Mouse (Mus musculus) megakaryocyte, embryonic 14.5 days (primary cell): ENCODE results near the gene Prkaa1. TPM values are rescaled to one million over a fixed set of nuclear protein-coding genes. Genes with fewer than 3 reads are reported as not detected.

Source experiments
- H3K27me3 ChIP-seq: replicated peaks from 2 replicates; pipeline ENCODE3; 2012; ENCODE audit warnings: inconsistent platforms
- H3K36me3 ChIP-seq: replicated peaks from 2 replicates; pipeline ENCODE3; 2012; ENCODE audit warnings: low read length, inconsistent platforms, mixed read lengths
- H3K4me1 ChIP-seq: 2 replicates; pipeline ENCODE4 v1.6.1; 2012; ENCODE audit warnings: inconsistent platforms
- H3K4me3 ChIP-seq: replicated peaks from 2 replicates; pipeline ENCODE3; 2012; ENCODE audit warnings: moderate library complexity, mild to moderate bottlenecking, inconsistent platforms
- H3K9me3 ChIP-seq: 2 replicates; pipeline ENCODE4 v1.6.1; 2012; ENCODE audit warnings: inconsistent platforms
- FLI1 ChIP-seq: IDR thresholded peaks from 2 replicates; pipeline ENCODE4 v1.6.1; 2012; ENCODE audit warnings: low read length, inconsistent platforms, mixed read lengths
- GATA1 ChIP-seq: IDR thresholded peaks from 3 replicates; pipeline ENCODE4 v1.6.1; 2012; ENCODE audit warnings: mixed read lengths, low read length, inconsistent platforms, borderline replicate concordance
- polyA plus RNA-seq: library from polyadenylated mRNA; stranded (reverse); fragments of >175 nt; gene quantifications from 2 replicates; pipeline ENCODE4 v1.2.3, GENCODE M21; 2012; ENCODE audit warnings: low replicate concordance; ENCODE audit not compliant: insufficient read depth

The Prkaa1 gene
- polyA plus RNA-seq, 1 experiment: 0.93 TPM

DNA sequence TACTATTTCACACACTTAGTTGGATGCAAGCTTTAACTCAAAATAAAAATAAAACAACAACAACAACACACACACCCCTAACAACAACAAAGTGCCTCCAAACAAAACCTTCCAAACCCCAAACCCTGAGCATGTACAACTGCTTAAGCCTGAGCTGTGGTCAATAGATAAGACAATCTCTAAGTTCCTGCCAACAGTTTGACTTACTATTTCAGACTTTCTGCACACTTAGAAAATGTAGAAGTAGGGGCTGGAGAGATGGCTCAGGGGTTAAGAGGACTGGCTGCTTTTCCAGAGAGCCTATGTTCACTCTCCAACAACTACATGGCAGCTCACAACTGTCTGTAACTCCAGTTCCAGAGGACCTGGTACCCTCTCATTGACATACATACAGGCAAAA is 3.3 kb upstream of the Prkaa1 start:
- H3K27me3 ChIP-seq: no peaks in the 10 kb centered on the region
- peaks cover 69% of the 10 kb centered on the region for H3K4me1 ChIP-seq
- TF ChIP-seq FLI1 (no peak), GATA1 (no peak)
- H3K36me3 ChIP-seq: peaks cover under 1% of the 10 kb centered on the region
- peak overlapping the region; percentile 38 for H3K4me3 ChIP-seq
- H3K9me3 ChIP-seq: no peaks in the 10 kb centered on the region

DNA sequence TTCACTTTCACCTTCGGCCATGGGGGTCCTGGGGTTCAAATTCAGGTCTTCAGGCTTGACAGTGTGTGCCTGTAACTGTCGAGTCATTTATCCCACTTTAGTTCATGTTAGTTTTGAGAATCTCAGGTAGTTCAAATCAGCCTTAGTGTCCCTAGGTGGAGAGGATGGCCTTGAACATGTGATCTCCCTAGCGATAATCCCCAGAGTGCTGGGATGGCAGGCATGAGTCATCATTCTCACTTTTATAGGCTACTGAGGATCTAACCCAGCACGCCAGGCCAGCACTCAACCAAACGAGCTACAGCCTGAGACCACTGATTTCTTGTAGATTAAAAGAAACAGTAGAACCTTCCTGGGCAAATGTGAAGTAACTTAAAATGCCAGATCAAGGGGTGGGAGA is 1.6 kb upstream of the Prkaa1 start:
- Histone ChIP-seq H3K9me3 (no peaks in the 10 kb centered on the region), H3K4me3 (peak overlapping the region; percentile 7), H3K27me3 (no peaks in the 10 kb centered on the region), H3K4me1 (peaks cover 72% of the 10 kb centered on the region), H3K36me3 (peaks cover 7% of the 10 kb centered on the region)
- TF ChIP-seq FLI1: no peak

DNA sequence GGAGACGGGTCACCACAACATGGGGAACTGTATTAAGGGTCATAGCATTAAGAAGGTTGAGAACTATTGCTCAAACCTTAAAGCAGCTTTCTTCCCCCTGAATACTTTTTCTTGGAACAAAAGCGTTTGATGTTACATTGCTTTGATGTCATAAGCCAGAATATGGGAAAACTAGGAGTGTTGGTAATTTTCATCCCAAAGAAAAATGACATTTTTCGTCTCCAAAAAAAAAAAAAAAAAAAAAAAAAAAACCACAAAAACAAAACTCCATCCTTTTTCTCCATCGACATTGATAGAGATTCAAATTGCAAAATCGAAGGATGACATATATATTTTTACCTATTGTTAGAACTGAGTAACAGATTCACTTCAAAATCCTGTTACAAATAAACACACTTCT is 947 bp upstream of the Prkaa1 start:
- TF ChIP-seq FLI1 (no peak), GATA1 (no peak)
- H3K9me3 ChIP-seq: no peaks in the 10 kb centered on the region
- peaks cover 70% of the 10 kb centered on the region for H3K4me1 ChIP-seq
- no peak overlapping the region for H3K4me3 ChIP-seq
- no peaks in the 10 kb centered on the region for H3K27me3 ChIP-seq
- peaks cover 7% of the 10 kb centered on the region for H3K36me3 ChIP-seq

DNA sequence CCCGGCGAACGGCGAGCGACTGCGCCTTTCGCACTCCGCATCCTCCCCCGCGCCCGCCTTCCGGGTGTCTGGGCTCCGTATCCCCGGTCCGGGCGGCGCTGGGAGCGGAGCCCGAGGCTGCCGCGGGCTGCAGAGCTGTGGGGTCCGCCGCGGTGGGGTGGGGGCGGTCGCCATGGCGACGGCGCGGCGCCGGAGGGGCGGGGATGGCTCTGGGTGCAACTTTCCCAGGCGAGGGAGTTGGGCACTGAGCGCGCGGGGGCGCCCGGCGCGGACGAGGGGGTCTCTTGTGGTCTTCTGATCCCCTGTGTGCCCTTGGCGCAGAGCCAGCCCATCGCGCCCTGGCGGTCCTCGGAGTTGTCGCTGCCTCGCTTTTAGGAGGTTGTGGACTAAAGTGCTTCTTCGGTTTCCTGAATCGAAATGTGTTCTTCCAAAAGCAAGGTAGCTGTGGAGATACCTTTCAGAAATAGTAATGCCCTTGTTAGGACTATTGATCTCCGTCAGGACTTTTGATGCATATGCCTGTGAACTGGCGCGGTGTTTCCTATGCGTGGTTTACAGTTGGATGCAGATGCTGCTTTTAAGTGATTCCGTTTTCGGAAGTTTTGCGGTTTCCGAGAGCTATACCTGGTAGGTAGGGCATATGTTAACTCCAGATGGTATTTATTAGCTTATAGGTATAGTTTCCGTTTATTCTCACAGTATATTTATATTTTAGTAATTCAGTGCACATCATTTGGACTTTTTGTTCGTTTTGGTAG is 539 bp downstream of the Prkaa1 start:
- peaks cover 7% of the 10 kb centered on the region for H3K36me3 ChIP-seq
- TF ChIP-seq FLI1 (no peak), GATA1 (no peak)
- peak overlapping the region; percentile 99 for H3K4me3 ChIP-seq
- H3K27me3 ChIP-seq: no peaks in the 10 kb centered on the region
- H3K4me1 ChIP-seq: peaks cover 70% of the 10 kb centered on the region
- no peaks in the 10 kb centered on the region for H3K9me3 ChIP-seq

DNA sequence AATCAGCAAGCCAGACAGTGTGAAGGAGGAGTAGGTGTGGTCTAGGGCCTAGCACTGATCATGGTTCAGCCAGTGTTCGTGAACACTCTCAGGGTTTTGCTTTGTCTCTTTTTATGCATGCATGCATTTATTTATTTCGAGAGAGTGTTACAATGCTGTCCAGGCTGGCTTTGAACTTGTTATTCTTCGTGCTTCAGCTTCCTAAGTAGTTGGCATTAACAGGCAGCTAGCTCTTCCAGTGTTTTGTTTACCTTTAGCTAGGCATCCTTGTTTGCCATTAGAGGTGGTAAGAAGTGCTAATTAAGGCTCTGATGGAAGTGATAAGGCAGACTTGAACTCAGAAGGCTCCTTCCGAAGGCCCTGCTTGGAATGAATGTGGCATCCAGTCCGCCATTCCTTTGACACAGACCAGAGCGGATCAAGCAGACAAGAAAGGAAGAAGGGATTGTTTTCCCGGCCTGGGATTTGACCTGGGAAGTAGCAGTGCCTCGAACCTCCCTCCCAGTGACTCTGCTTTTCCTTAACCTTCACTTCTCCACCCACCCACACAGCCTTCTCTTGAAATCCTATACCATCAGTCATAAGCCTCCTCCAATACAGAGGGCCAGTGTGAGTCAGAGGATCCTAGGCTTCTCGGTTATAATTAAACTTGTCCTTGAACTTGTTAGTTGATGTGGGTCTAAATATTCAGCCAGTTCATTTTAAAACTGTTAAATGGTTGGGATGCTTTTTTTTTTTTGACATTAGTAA is 1.7 kb downstream of the Prkaa1 start:
- Histone ChIP-seq H3K27me3 (no peaks in the 10 kb centered on the region), H3K36me3 (peaks cover 7% of the 10 kb centered on the region), H3K4me3 (peak overlapping the region; percentile 99), H3K9me3 (no peaks in the 10 kb centered on the region), H3K4me1 (peaks cover 70% of the 10 kb centered on the region)
- TF ChIP-seq GATA1 (no peak), FLI1 (no peak)

DNA sequence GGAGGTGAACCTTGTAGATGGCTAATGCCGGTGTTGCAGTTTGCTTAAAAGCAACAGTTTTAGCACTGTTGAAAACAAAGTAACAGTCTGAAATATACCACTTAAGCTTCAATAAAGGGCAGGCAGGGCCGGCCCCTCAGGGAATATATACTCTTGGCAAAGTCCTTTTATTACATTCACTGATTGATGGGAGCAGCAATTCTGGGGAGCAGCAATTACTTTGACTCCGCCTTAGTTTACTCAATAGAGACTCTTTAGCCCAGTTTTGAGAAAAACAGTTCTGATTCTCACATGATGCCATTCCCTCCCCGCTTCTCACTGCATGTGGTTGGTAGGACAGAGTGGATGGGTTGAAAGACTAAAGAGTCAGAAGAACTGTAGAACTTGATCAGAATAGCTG is 5.5 kb downstream of the Prkaa1 start:
- Histone ChIP-seq H3K4me1 (peaks cover 69% of the 10 kb centered on the region), H3K4me3 (no peak overlapping the region), H3K9me3 (no peaks in the 10 kb centered on the region), H3K27me3 (no peaks in the 10 kb centered on the region), H3K36me3 (peaks cover 9% of the 10 kb centered on the region)
- no peak for TF ChIP-seq GATA1

DNA sequence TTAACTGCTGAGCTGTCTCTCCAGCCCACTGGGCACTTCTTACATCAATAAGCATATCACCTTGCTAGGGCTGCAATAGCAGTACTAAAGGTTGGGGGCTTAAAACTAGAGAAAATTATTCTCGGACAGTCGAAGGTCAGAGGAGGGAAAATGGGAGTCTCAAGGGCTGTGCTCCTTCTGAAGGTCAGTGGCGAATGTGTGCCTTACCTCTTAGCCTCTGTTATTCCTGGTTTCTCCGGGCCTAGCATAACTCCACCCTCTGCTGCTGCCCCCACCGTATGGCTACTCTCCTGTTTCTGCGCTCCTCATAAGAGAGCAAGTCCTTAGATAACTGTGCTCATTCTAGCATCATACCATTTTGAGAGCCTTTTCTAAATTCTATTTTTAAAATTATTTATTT is 8.5 kb downstream of the Prkaa1 start:
- Histone ChIP-seq H3K9me3 (no peaks in the 10 kb centered on the region), H3K27me3 (no peaks in the 10 kb centered on the region), H3K4me1 (peaks cover 76% of the 10 kb centered on the region), H3K36me3 (peaks cover 2% of the 10 kb centered on the region), H3K4me3 (no peak overlapping the region)
- TF ChIP-seq GATA1 (no peak), FLI1 (no peak)

DNA sequence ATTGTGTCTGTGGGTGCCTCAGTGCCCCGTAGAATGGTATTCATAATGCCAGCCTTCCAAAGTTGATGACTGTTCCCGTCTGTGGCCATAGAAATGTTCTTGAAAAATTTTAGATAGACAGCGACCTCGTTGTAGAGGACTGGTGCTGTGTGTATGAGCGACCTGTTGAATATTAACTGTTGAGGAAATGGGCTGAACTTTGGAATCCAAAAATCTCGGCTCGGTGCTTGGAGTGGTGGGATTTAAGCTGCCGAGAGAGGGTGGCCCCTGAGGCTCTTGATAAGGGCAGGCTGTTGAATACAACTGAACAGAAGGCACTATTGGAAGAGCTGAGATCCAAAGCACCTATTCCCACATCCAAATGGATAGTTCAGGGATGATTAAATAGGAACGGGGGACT is 11.0 kb downstream of the Prkaa1 start:
- H3K4me3 ChIP-seq: no peak overlapping the region
- peaks cover 74% of the 10 kb centered on the region for H3K4me1 ChIP-seq
- no peaks in the 10 kb centered on the region for H3K27me3 ChIP-seq
- H3K9me3 ChIP-seq: no peaks in the 10 kb centered on the region
- TF ChIP-seq GATA1: no peak
- no peak for TF ChIP-seq FLI1
- H3K36me3 ChIP-seq: peaks cover 19% of the 10 kb centered on the region

DNA sequence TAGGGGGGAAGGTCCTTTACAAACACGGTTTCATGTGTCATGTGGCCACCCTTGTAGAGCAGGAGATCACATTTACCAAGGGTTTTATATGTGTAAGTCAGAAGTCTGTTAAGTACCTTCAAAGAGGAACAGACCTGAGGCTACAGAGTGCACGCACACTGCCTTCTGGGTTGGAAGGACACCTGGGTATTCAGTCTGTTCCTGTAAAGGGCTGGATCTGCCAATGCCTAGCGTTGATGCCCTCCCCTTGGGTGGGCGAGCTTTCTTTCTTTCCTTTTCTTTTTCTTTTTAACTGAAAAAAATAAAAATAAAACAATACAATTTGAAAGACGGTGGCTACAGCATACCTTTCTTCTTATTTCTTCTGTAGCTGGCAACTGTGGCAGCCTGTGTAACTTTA is 11.4 kb downstream of the Prkaa1 start:
- H3K9me3 ChIP-seq: no peaks in the 10 kb centered on the region
- TF ChIP-seq FLI1 (no peak), GATA1 (no peak)
- peaks cover 69% of the 10 kb centered on the region for H3K4me1 ChIP-seq
- H3K4me3 ChIP-seq: no peak overlapping the region
- H3K27me3 ChIP-seq: no peaks in the 10 kb centered on the region
- peaks cover 24% of the 10 kb centered on the region for H3K36me3 ChIP-seq

DNA sequence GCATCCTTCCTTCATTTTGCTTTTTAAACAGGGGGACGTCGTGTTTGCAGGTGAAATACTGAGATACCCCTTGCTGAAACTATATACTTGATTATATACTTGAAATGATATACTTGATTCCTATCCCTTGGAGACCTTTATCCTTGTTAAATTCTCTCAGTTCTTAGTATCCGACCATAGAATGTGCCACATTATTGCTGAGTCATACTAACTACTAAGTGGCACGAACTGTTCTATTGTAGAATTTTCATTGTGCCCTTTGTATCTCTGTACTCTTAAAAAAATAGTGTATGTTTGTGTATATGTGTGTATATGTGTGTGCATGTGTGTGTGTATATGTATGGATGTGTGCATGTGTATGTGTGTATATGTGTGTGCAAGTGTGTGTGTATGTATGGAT is 12.7 kb downstream of the Prkaa1 start:
- TF ChIP-seq GATA1: no peak
- no peak for TF ChIP-seq FLI1
- Histone ChIP-seq H3K36me3 (peaks cover 29% of the 10 kb centered on the region), H3K9me3 (no peaks in the 10 kb centered on the region), H3K4me3 (peak overlapping the region; percentile 33), H3K4me1 (peaks cover 59% of the 10 kb centered on the region), H3K27me3 (no peaks in the 10 kb centered on the region)
